Mouse (Mus musculus): Measurements from ENCODE around the gene Astn2. TPM values are rescaled to one million over a fixed set of nuclear protein-coding genes. Genes with fewer than 3 reads are reported as not detected.

Gene Astn2
- total and polyA plus RNA-seq, 3 experiments = not detected

DNA sequence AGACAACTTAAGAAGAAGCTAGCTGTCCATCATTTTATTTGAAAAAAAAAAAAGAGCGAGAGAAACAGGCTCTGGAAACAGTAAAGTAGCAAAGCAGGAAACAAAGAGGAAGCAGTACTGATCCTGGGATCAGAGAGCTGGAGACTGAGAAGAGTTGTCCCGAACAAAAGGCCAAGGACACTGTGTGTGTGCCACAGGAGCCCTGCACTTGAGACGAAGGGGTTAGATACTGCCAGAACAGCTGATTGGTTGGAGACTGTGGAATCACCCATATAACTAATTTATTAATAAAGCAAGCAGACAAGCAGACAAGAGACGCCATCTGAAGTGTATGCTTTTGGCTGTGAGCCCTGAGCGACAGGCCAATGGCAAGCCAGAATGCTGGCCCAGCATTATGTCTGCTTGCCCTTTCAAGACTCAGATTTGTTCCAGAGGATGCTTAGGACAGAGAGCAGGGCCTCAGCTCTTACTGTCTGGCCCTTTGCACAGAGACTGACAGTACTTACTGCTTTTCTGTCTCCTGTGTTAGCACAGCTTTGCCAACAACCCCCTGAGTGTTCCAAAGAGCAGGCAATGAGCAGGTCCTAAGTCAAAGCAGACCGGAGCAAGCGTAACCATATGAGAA, 101.6 kb downstream of the Astn2 start:
- TF ChIP-seq POLR2AphosphoS2 (IDR thresholded peaks at IDR 0.05; ENCODE audit: low read length) = no peak
- TF ChIP-seq E2F4 (IDR thresholded peaks at IDR 0.05; ENCODE audit: borderline replicate concordance, low read depth, low read length) = no peak
- TF ChIP-seq TCF12 (IDR thresholded peaks at IDR 0.05; ENCODE audit: low read depth, low read length) = no peak
- TF ChIP-seq POLR2AphosphoS5 (IDR thresholded peaks at IDR 0.05; ENCODE audit: borderline replicate concordance, low read depth, low read length) = no peak
- no peak for TF ChIP-seq MEF2A (IDR thresholded peaks at IDR 0.05; ENCODE audit: extremely low read depth, insufficient replicate concordance, low read depth, low read length, poor library complexity, severe bottlenecking)
- no peak for TF ChIP-seq CHD2 (IDR thresholded peaks at IDR 0.05; ENCODE audit: low read length)
- H3K4me3 ChIP-seq (ENCODE audit: control insufficient read depth in 1 of 2, insufficient read depth in 1 of 2, low read depth in 2 of 2, low read length in 2 of 2) = no peak overlapping the region
- no peaks in the 10 kb centered on the region for H3K79me2 ChIP-seq (ENCODE audit: control insufficient read depth, insufficient read depth, low read length, poor library complexity)
- no peaks in the 10 kb centered on the region for H3K9me3 ChIP-seq (replicated peaks; ENCODE audit: insufficient read depth, low read length)
- DNase-seq (ENCODE audit: low read depth, low spot score) = no peak
- no peaks in the 10 kb centered on the region for H3K27me3 ChIP-seq (ENCODE audit: control insufficient read depth in 1 of 2, insufficient read depth in 2 of 2, low read length in 2 of 2)
- no peaks in the 10 kb centered on the region for H3K36me3 ChIP-seq (ENCODE audit: control insufficient read depth in 1 of 2, insufficient read depth in 2 of 2, low read length in 2 of 2)
- no peak overlapping the region for H3K27ac ChIP-seq (ENCODE audit: control insufficient read depth, low read depth, low read length)
- no peak overlapping the region for H3K9ac ChIP-seq (ENCODE audit: control insufficient read depth, low read depth, low read length, poor library complexity, severe bottlenecking)
- H3K4me1 ChIP-seq (ENCODE audit: control insufficient read depth in 1 of 2, insufficient read depth in 2 of 2, low read length in 2 of 2) = no peaks in the 10 kb centered on the region

DNA sequence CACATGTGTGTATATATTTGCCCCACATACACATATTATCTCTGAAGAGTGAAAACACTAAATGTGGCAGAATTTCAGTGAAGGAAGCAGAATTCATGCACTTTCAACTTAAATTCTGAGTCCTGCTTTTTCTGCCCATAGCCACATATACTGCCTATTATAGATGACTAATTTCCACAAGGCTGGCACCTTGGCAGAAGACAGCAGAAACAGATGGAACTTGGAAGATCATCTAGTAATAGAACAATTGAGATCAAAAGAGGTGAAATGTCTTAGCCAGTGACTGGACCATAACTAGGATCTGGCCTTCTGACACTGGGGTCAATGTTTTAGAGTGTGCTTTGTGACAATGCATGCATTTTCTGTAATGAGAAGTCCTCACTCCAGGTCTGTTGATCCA, 119.4 kb downstream of the Astn2 start:
- TF ChIP-seq BHLHE40 (IDR thresholded peaks at IDR 0.05; ENCODE audit: borderline replicate concordance, low read depth, low read length) = no peak
- no peak for TF ChIP-seq ZC3H11A (IDR thresholded peaks at IDR 0.05; ENCODE audit: low read depth, low read length)
- TF ChIP-seq ELF1 (IDR thresholded peaks at IDR 0.05; ENCODE audit: low read depth, low read length) = no peak
- no peak for TF ChIP-seq JUND (IDR thresholded peaks at IDR 0.05; ENCODE audit: low read depth, low read length)
- no peak for TF ChIP-seq TCF12 (IDR thresholded peaks at IDR 0.05; ENCODE audit: low read depth, low read length)
- TF ChIP-seq CTCF (IDR thresholded peaks at IDR 0.05 in 2 of 3, conservative IDR thresholded peaks at IDR 0.05 in 1 of 3; ENCODE audit: control insufficient read depth in 1 of 3, insufficient read depth in 1 of 3, low read depth in 2 of 3, low read length in 3 of 3, poor library complexity in 1 of 3, severe bottlenecking in 1 of 3) = no peak
- no peak for TF ChIP-seq EP300 (IDR thresholded peaks at IDR 0.05; ENCODE audit: low read depth in 1 of 2, low read length in 2 of 2)
- TF ChIP-seq RCOR1 (IDR thresholded peaks at IDR 0.05; ENCODE audit: low read depth, low read length) = no peak
- no peak for TF ChIP-seq USF1 (IDR thresholded peaks at IDR 0.05; ENCODE audit: low read depth, low read length)
- Histone ChIP-seq H3K4me3 (ENCODE audit: control insufficient read depth in 1 of 2, insufficient read depth in 1 of 2, low read depth in 2 of 2, low read length in 2 of 2) (no peak overlapping the region), H3K4me1 (ENCODE audit: control insufficient read depth in 1 of 2, insufficient read depth in 2 of 2, low read length in 2 of 2) (no peaks in the 10 kb centered on the region), H3K27ac (ENCODE audit: control insufficient read depth, low read depth, low read length) (no peak overlapping the region), H3K9ac (ENCODE audit: control insufficient read depth, low read depth, low read length, poor library complexity, severe bottlenecking) (no peak overlapping the region), H3K9me3 (replicated peaks; ENCODE audit: insufficient read depth, low read length) (no peaks in the 10 kb centered on the region), H3K27me3 (ENCODE audit: control insufficient read depth in 1 of 2, insufficient read depth in 2 of 2, low read length in 2 of 2) (no peaks in the 10 kb centered on the region), H3K36me3 (ENCODE audit: control insufficient read depth in 1 of 2, insufficient read depth in 2 of 2, low read length in 2 of 2) (no peaks in the 10 kb centered on the region), H3K79me2 (ENCODE audit: control insufficient read depth, insufficient read depth, low read length, poor library complexity) (no peaks in the 10 kb centered on the region)
- DNase-seq (ENCODE audit: low read depth, low spot score) = no peak

DNA sequence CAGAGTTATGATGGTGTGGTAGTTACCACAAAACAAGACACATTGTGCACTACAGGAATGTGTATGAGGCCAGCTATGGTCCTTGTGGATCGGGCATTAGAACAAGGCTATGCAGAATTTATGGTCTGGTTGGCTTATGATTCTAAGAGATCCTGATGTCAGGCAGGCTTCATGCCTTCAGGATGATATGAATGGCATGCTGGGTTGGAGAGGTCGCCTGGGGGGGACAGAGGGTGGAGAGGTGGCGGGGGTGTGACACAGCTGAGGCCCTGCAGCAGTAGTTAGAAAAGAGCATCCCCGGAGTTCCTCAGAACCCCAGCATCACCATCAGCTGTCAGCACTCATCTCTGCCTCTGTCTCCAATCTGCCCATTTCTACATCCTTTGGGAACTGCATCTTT, 128.3 kb downstream of the Astn2 start:
- no peaks in the 10 kb centered on the region for H3K36me3 ChIP-seq (ENCODE audit: control insufficient read depth in 1 of 2, insufficient read depth in 2 of 2, low read length in 2 of 2)
- no peak overlapping the region for H3K27ac ChIP-seq (ENCODE audit: control insufficient read depth, low read depth, low read length)
- DNase-seq (ENCODE audit: low read depth, low spot score) = no peak
- no peaks in the 10 kb centered on the region for H3K79me2 ChIP-seq (ENCODE audit: control insufficient read depth, insufficient read depth, low read length, poor library complexity)
- no peaks in the 10 kb centered on the region for H3K4me1 ChIP-seq (ENCODE audit: control insufficient read depth in 1 of 2, insufficient read depth in 2 of 2, low read length in 2 of 2)
- no peak overlapping the region for H3K4me3 ChIP-seq (ENCODE audit: control insufficient read depth in 1 of 2, insufficient read depth in 1 of 2, low read depth in 2 of 2, low read length in 2 of 2)
- no peak overlapping the region for H3K9ac ChIP-seq (ENCODE audit: control insufficient read depth, low read depth, low read length, poor library complexity, severe bottlenecking)
- no peaks in the 10 kb centered on the region for H3K27me3 ChIP-seq (ENCODE audit: control insufficient read depth in 1 of 2, insufficient read depth in 2 of 2, low read length in 2 of 2)
- H3K9me3 ChIP-seq (replicated peaks; ENCODE audit: insufficient read depth, low read length) = no peaks in the 10 kb centered on the region
- TF ChIP-seq RCOR1 (IDR thresholded peaks at IDR 0.05; ENCODE audit: low read depth, low read length) (no peak), ETS1 (IDR thresholded peaks at IDR 0.05; ENCODE audit: low read depth, low read length) (no peak)

Measured in MEL (cell line).